Mouse (Mus musculus) thymus, postnatal 4 days (tissue): ENCODE measurements around the gene Pus3.

ENCODE experiments used
- DNase-seq: peaks from one replicate; pipeline ENCODE4 v3.0.0; 2021

Pus3 gene

GRCm38 (mm10) chr9:35558257-35559008 lies at the start of gene Pus3, which contains the start of gene Ddx25:
Gene Pus3, plus strand, starts transcription at chr9:35558595.
Gene Ddx25, minus strand, starts transcription at chr9:35558528.
- DNase-seq: peak; percentile 66

- no peak for DNase-seq
Measured at GRCm38 (mm10) chr9:35513900-35514299, 44.5 kb upstream of the Pus3 start.

- DNase-seq: no peak
Measured at GRCm38 (mm10) chr9:35516182-35516581, 42.2 kb upstream of the Pus3 start.

- DNase-seq: no peak
Measured at GRCm38 (mm10) chr9:35516711-35517110, 41.7 kb upstream of the Pus3 start.

- no peak for DNase-seq
Measured at GRCm38 (mm10) chr9:35518169-35518568, 40.2 kb upstream of the Pus3 start, which contains the start of gene Gm1113. Gene Gm1113, minus strand, starts transcription at chr9:35518269.

GRCm38 (mm10) chr9:35520631-35521348 lies 37.6 kb upstream of the Pus3 start:
- DNase-seq: no peak

GRCm38 (mm10) chr9:35522241-35522640 lies 36.2 kb upstream of the Pus3 start:
- DNase-seq: no peak

- DNase-seq: no peak
Measured at GRCm38 (mm10) chr9:35522821-35523515, 35.4 kb upstream of the Pus3 start.

GRCm38 (mm10) chr9:35523541-35523940 lies 34.9 kb upstream of the Pus3 start:
- no peak for DNase-seq

GRCm38 (mm10) chr9:35523941-35524411 lies 34.4 kb upstream of the Pus3 start:
- peak; percentile 80 for DNase-seq

- no peak for DNase-seq
Measured at GRCm38 (mm10) chr9:35529141-35529540, 29.3 kb upstream of the Pus3 start.

- no peak for DNase-seq
Measured at GRCm38 (mm10) chr9:35529796-35530195, 28.6 kb upstream of the Pus3 start.

- no peak for DNase-seq
Measured at GRCm38 (mm10) chr9:35533266-35533665, 25.1 kb upstream of the Pus3 start.

- peak; percentile 58 for DNase-seq
Measured at GRCm38 (mm10) chr9:35535110-35535509, 23.3 kb upstream of the Pus3 start.

GRCm38 (mm10) chr9:35535876-35536275 lies 22.5 kb upstream of the Pus3 start:
- no peak for DNase-seq

GRCm38 (mm10) chr9:35539001-35539750 lies 19.2 kb upstream of the Pus3 start:
- DNase-seq: no peak

- DNase-seq: no peak
Measured at GRCm38 (mm10) chr9:35541024-35541423, 17.4 kb upstream of the Pus3 start.

GRCm38 (mm10) chr9:35541488-35541887 lies 16.9 kb upstream of the Pus3 start:
- DNase-seq: peak; percentile 92

GRCm38 (mm10) chr9:35541941-35542340 lies 16.5 kb upstream of the Pus3 start:
- DNase-seq: no peak

- no peak for DNase-seq
Measured at GRCm38 (mm10) chr9:35543099-35543860, 15.1 kb upstream of the Pus3 start.

- no peak for DNase-seq
Measured at GRCm38 (mm10) chr9:35544666-35545065, 13.7 kb upstream of the Pus3 start.

- DNase-seq: peak; percentile 4
Measured at GRCm38 (mm10) chr9:35545704-35546103, 12.7 kb upstream of the Pus3 start.
